Mouse (Mus musculus) kidney, adult 8-10 months (tissue): ENCODE measurements at regions not wholly inside any gene's neighbourhood (a gene's known extent, or its start where the extent isn't known, plus 50 kb on each side); places are given as distances from the start of the nearest gene placed in this dataset.
"Not testable (repeated sequence)": the region's sequence is repeated elsewhere in the genome, so short reads cannot be mapped to it uniquely, and the experiment has no call there.

ENCODE experiments used
- DNase-seq, 2 experiments: peaks; one replicate each; pipeline ENCODE4 v3.0.0; 2022

DNA sequence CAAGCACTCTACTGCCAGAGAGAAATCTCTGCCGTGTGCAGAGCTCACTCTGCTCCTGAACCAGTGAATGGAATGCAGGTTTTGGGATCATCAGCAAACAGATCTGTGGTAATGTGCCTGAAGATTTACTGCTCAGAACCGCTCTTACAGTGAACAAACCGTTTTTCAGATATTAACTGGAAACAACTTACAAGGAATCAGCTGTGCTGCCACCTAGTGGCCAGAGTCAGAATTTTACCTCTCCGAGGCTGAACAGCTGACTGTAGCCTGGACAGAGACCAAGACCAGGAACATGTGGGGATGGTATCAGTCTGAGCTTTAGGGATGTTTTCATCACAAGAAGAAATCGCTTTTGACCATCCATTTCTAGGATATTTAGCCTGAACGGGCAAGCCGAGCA lies 65.3 kb downstream of the Gm15023 start:
- peak; percentile 7 to 46 for DNase-seq

DNA sequence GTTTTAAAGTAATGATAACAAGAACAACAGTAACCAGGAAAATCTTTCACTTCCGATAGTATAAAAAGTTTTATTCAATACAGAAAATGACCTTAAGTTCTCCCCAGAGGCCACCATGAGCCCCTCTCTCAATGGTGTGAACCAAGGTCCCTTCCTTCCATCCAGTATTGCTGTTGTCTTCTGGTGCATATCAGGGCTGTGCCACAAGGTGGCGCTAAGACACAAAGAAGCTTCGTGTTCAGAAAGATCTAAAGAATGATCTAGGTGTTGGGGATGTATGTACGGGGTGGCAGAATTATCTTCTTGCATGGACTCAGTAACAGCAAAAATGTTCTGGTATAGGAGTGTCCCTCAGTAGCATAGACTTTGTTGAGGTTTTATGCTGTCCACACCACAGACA lies 66.6 kb downstream of the Gm15023 start:
- DNase-seq, result peak in 1 of 2 experiments; percentile 33

DNA sequence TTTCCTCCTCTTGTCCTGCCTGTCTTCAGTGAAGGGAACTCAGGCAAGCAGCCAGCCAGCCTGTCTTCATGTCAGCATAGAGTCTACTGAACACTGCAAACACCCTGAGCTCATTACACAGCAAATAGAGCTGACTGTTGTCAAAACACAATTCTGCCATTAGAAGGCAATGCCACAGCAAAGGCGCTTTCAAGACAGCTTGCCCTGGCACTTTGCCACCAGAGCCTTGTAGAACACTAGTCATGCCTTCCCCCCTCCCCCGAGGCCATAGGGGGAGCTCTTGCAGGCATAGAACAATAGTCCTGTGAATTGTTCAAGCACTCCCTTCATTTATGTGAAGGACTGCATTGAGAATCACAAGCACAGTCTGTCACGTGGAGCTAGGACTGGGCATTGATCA lies 75.8 kb downstream of the Gm15023 start:
- peak in 1 of 2 experiments; percentile 4 for DNase-seq

DNA sequence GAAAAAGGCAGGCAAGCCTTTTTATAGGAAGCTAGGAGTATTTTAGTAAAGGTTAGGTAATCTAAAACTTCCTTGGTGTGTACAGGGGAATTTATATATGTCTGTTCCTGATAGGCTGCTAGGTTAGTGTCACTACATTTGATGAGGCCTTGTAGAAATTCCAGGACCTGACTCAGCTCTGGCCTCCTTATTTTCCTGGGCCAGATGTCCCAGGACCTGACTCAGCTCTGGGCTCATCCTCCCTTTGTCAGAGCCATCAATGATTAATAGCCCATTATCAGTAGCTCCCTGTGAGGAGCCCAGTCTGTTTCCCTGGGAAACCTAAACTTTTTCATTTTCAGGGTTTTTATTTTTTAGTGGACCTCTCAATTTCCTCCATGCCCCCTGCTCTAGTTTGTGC lies 79.3 kb downstream of the Gm15023 start:
- no peak for DNase-seq

DNA sequence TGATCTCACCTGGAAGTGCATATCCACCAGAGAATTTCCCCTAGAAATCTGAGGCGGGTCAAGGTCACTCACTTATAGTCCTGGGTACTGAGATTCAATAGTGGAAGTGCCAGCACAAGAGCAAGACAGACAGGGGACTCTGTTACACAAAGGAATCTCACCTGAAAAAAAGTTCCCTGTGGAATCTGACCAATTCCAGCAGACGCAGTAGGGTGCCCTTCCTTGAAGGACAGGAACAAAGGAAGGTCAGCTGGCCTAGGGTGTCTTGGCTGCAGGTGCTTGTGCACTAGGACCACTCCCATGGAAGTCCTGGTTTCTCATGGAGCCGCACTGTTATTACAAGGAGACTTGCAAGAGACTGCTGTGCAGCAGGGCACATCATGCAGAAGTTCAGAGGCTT lies 81.2 kb downstream of the Gm15023 start:
- no peak for DNase-seq

DNA sequence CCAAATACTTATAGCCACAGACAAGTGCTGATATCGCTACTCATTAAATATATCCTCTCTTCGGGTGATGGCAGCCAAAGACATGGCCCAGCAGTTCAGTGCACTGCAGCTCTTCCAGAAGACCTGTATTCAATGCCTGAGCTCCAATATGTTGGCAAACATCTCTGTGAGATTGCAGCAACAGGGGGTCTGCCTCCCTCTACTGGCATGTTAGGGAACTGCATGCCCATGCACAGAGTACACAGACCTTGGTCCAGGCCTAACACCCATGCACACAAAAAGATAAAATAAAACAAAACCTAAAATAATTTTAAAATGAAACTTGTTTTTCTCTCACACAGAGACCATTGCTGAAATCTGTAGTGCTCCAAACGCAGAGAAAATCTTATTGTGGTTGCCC lies 82.1 kb upstream of the Zmat1 start:
- DNase-seq, result peak; percentile 34 to 62

DNA sequence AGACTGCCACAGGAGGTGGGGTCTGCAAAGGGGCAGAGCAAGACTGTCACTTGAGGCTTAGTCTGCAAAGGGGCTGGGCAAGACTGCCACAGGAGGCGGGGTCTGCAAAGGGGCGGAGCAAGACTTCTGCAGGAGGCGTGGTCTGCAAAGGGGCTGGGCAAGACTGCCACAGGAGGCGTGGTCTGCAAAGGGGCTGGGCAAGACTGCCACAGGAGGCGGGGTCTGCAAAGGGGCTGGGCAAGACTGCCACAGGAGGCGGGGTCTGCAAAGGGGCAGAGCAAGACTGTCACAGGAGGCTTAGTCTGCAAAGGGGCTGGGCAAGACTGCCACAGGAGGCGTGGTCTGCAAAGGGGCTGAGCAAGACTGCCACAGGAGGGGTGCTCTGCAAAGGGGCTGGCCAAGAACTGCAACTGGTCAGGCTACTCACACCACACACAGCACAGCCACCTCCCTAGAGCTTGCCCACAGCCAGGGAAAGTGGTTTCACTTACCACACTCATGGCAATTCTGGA lies 78.1 kb upstream of the Zmat1 start:
- DNase-seq, result peak; percentile 5 to 50

DNA sequence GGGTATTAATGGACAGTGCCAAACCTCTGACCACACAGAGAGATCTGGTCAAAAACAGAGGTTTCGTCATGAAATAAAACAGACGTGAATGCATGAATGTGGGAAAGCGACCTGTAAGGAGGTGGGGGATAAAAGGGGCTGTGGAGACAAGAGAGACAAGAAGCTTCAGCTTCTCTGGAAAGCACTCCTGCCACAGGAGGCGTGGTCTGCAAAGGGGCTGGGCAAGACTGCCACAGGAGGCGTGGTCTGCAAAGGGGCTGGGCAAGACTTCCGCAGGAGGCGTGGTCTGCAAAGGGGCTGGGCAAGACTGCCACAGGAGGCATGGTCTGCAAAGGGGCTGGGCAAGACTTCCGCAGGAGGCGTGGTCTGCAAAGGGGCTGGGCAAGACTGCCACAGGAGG lies 77.6 kb upstream of the Zmat1 start:
- DNase-seq, result peak in 1 of 2 experiments; percentile 2

DNA sequence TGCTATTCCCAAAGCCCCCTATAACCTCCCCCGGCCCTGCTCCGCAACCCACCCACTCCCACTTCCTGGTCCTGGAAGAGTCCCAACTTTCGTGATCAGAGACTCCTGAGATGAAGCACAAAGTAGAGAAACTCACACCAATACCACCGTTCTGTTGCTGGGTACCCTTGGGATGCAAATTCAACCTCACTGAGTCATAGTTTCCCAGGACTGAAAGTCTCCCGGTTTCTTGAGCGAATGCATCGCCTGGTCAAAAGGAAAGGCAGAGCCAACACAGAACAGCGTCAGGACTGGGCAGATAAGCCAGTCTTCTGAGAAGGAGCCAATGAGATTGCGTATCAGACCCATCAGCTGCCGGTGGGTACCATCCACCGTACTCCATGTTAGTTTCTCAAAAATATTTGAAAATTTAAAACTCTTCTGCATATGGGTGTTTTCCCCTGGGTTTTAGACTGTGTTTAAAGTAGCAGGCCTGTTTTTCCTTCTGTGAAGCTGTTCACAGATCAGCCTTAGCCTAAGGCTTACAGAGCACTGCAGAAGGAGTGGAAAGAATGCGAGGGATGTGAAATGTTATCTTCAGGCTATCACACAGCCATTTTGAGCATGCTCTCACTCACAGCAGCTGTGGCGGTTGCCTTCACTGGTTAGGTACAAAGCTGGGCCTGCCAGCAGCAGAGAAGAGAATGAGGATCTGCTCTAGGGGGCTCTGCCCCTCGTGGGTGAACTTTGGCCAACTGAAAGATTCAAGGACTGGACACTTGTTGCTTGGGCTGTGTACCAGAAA lies 77.0 kb upstream of the Zmat1 start:
- not testable (repeated sequence) for DNase-seq

DNA sequence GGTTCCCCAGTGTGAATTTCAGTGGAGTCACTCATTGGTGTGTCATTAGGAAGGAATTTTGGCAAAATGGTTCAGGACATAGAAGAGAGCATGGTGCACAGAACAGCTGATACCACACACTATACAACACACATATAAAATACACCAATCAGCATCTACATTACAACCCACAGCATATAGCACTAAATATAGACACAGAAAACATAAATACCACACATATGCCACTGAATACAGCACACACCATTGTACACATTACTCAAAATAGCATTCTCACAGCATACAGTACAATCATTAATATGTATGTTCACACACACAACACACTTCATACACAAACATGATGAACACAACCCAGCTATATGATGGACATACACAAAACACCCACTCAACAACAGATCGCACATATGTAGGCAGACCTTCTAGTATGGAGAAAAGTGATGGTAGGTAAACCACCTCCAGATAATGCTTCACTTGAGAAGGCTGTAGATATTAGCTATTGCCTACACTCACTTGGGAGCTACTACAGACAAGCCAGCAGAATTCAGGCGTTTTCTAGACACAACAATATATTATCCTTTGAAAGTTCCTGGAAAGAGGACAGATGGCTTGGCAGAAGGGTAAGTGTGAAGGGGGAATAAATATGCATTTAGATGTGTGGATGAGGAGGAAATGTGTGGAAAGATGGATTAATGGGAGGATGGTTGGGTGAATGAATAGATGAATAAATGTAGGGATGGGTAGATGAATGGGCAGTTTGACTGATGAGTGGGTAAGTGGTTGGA lies 71.6 kb upstream of the Zmat1 start:
- DNase-seq, result no peak

DNA sequence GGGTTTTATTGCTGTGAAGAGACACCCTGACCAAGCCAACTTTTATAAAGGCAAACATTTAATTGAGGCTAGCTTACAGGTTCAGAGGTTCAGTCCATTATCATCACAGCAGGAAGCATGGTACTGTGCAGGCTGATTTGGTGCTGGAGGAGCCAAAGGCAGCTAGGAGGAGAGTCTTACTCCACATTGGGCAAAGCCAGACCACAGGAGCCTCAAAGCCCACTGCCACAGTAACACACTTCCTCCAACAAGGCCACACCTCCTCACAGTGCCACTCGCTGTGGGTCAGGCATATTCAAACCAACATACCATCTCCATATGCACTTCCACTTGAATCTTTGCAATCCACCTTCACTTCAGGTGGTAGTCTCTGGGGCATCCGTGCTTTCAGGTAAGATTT lies 70.4 kb upstream of the Zmat1 start:
- no peak for DNase-seq

DNA sequence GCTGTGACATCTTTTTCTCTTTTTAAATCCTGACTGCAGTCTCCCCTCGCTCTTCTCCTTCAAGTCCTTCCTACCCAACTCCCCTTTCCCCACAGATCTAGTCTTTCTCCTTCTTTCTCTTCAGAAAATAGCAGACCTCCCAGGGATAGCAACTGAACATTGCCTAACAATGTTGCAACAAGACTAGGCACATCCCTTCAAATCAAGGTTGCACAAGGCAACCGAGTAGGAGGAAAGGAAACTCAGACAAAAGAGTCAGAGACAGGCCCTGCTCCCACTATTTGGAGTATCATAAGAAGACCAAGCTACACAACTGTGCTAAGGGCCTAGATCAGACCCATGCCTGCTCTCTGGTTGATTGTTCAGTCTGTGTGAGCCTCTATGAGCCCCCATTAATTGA lies 66.9 kb upstream of the Zmat1 start:
- no peak for DNase-seq

DNA sequence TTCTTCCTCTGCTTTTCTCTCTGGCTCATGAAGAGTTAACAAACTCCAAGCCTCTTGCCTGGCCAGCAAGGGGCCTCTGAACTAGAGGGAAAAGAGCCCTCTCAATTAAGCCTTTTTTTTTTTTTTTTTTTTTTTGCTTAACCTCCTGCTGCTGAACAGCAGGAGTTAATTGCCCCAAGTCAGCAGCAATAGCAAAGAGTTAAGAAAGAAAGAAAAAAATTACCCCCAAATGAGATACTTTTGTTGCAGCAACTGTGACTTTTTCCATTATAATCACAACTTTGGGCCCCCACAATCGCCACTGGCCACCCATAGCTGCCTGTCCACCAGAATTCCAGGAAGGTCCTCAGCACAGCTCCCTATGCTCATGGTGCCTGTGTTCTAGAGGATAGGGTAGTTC lies 60.4 kb upstream of the Zmat1 start:
- no peak for DNase-seq

DNA sequence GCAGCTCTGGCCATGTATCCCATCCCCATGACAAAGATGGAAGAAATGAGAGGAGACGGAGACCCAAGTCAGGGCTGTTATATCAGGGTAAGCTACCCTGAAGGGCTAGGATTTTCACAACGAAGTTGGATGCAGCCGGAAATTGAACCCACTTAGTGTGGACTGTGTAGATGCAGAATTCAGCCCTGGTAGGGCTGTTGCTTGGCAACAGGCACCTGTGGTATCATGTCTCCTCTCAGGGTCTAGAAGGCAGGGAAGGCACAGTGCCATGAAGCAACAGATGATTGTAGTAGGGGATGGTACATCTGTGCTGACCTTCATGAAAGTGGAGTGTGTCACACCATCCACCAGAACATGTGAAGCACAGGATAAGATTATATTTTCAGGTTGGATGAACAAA lies 51.2 kb upstream of the Zmat1 start:
- no peak for DNase-seq

DNA sequence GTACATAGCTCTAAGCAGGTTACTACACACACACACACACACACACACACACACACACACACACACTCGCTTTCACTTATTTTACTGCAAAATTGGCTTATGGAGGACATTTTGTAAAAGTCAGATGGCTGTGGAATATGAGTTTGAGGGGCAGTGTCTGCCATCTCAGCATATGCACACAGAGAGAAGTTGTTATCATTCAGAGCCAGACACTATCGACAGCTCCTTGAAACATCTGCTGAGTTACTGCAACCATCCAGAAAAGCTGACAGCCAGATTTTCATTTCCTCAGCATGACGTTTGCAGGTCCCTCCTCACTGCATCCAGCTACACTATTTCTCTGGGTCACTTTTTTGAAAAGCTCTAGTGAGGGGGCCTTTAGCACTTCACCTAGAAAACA lies 49.9 kb upstream of the Zmat1 start:
- no peak for DNase-seq
